Mouse (Mus musculus) left cerebral cortex, adult 2 months (tissue): ENCODE measurements around the gene Camta1. TPM values are rescaled to one million over a fixed set of nuclear protein-coding genes. Genes with fewer than 3 reads are reported as not detected.
A peak's percentile ranks its signal among the peaks of the same experiment; 100 is the strongest.

ENCODE experiments used
- DNase-seq, 2 experiments: peaks; one replicate each; pipeline ENCODE4 v3.0.0; 2021 to 2022; ENCODE audit warnings: low spot score in 2 of 2, mixed read lengths in 1 of 2; ENCODE audit errors: extremely low spot score in 1 of 2
- H3K27ac ChIP-seq: fragments of 200-600 bp; 2 replicates; pipeline ENCODE4 v1.8.1; 2022
- H3K4me3 ChIP-seq: fragments of 200-600 bp; 2 replicates; pipeline ENCODE4 v1.8.1; 2022
- CTCF ChIP-seq: fragments of 200-600 bp; IDR thresholded peaks from 2 replicates; pipeline ENCODE4 v1.8.1; 2022; ENCODE audit warnings: antibody characterized with exemption, mild to moderate bottlenecking, moderate library complexity
- intact Hi-C: fragments of 180-260 bp; cut with DNase I; formaldehyde crosslinking; loops from one replicate; pipeline ENCODE4 v1.15.1; 2025
- total RNA-seq, 2 experiments: library from RNA; stranded (reverse); gene quantifications; 2 replicates each; pipeline ENCODE4 v1.2.3; 2021

The Camta1 gene
- total RNA-seq, 2 experiments from 2014 or later, result 242 to 255 TPM

GRCm38 (mm10) chr4:151516998-151517799 lies 344.5 kb downstream of the Camta1 start:
- intact Hi-C loops, result no loop called here
- no peak for TF ChIP-seq CTCF
- no peak for DNase-seq
- Histone ChIP-seq H3K27ac (no peak overlapping the region), H3K4me3 (no peak overlapping the region)

- Histone ChIP-seq H3K27ac (no peak overlapping the region), H3K4me3 (no peak overlapping the region)
- no peak for DNase-seq
- TF ChIP-seq CTCF, result no peak
- intact Hi-C loops, result no loop called here
These were observed 346.4 kb downstream of the Camta1 start for GRCm38 (mm10) chr4:151515316-151515715.

- no peak for DNase-seq
- TF ChIP-seq CTCF, result peak; percentile 28
- intact Hi-C loops, result no loop called here
- Histone ChIP-seq H3K27ac (no peak overlapping the region), H3K4me3 (no peak overlapping the region)
These were observed 350.6 kb downstream of the Camta1 start for GRCm38 (mm10) chr4:151511092-151511491.

- H3K27ac ChIP-seq, result no peak overlapping the region
- no peak overlapping the region for H3K4me3 ChIP-seq
- intact Hi-C loops, result no loop called here
- no peak for TF ChIP-seq CTCF
- no peak for DNase-seq
These were observed 351.3 kb downstream of the Camta1 start for GRCm38 (mm10) chr4:151510417-151510816.

GRCm38 (mm10) chr4:151506701-151507100 lies 355.0 kb downstream of the Camta1 start:
- Histone ChIP-seq H3K4me3 (no peak overlapping the region), H3K27ac (no peak overlapping the region)
- DNase-seq, result no peak
- intact Hi-C loops, result no loop called here
- peak; percentile 7 for TF ChIP-seq CTCF

- TF ChIP-seq CTCF, result peak; percentile 35
- no peak overlapping the region for H3K4me3 ChIP-seq
- no peak overlapping the region for H3K27ac ChIP-seq
- intact Hi-C loops, result no loop called here
- DNase-seq, result no peak
These were observed 363.0 kb downstream of the Camta1 start for GRCm38 (mm10) chr4:151498481-151499276.

- no peak overlapping the region for H3K27ac ChIP-seq
- no peak overlapping the region for H3K4me3 ChIP-seq
- TF ChIP-seq CTCF, result no peak
- no peak for DNase-seq
- intact Hi-C loops, result no loop called here
These were observed 365.1 kb downstream of the Camta1 start for GRCm38 (mm10) chr4:151496581-151496980.

- Histone ChIP-seq H3K27ac (no peak overlapping the region), H3K4me3 (no peak overlapping the region)
- no peak for TF ChIP-seq CTCF
- no peak for DNase-seq
- intact Hi-C loops, result no loop called here
These were observed 366.3 kb downstream of the Camta1 start for GRCm38 (mm10) chr4:151495276-151495882.

- H3K27ac ChIP-seq, result no peak overlapping the region
- no peak for DNase-seq
- intact Hi-C loops, result no loop called here
- H3K4me3 ChIP-seq, result no peak overlapping the region
- no peak for TF ChIP-seq CTCF
These were observed 368.9 kb downstream of the Camta1 start for GRCm38 (mm10) chr4:151492786-151493185.

GRCm38 (mm10) chr4:151483977-151484313 lies 377.7 kb downstream of the Camta1 start:
- Histone ChIP-seq H3K4me3 (no peak overlapping the region), H3K27ac (no peak overlapping the region)
- DNase-seq, result no peak
- intact Hi-C loops, result loop anchor here (1.0 to 5.0 kb wide), 2 partner anchors 147 to 370 kb away; no protein-coding TSS in a partner anchor
- TF ChIP-seq CTCF, result no peak

GRCm38 (mm10) chr4:151483299-151483976 lies 378.2 kb downstream of the Camta1 start:
- intact Hi-C loops, result loop anchor here (1.0 to 5.0 kb wide), 2 partner anchors 146 to 371 kb away; no protein-coding TSS in a partner anchor
- Histone ChIP-seq H3K4me3 (no peak overlapping the region), H3K27ac (no peak overlapping the region)
- DNase-seq, result peak; percentile 71 to 76
- peak; percentile 83 for TF ChIP-seq CTCF

GRCm38 (mm10) chr4:151480928-151481327 lies 380.7 kb downstream of the Camta1 start:
- no peak overlapping the region for H3K27ac ChIP-seq
- no peak for DNase-seq
- intact Hi-C loops, result loop anchor here (5.0 kb wide), 1 partner anchor 144 kb away; no protein-coding TSS in a partner anchor
- TF ChIP-seq CTCF, result peak; percentile 21
- no peak overlapping the region for H3K4me3 ChIP-seq
